Mouse (Mus musculus): Measurements from ENCODE around the gene Erbb4.

DNA sequence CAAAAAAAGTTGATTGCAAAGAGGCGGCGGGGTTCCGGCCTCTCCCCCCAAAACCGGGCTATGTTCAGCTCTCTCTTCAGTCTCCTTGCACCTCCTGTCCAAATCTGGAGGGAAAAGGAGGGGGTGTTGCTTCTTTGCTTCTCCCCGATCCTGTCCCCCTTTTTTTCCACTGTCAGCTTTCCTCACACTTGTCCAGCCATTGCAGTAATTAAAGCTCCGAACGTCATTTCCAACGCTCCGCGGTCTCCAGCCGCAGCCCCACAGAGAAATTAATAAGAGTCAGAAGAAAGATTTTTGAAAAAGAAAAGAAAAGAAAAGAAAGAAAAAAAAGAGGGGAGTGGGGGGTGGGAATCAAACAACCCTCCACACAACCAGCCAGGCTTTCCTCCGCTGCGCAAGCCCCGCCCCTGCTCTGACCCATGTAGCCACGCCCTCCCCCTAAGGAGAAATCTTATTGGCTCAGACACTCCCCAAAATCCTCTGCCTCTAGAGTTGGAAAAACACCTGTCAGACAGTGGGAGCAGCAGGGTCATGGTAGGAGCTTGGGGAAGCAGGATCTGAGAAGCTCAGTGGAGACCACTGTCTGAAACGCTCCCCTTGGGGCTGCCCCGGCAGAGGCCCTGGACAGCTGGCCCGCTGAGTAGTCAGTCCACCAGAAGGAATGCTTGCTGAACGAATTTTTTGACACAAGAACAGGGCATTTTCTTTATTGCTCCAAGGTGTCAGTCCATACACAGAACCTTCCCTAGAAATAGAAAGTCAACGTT is 483 bp upstream of the Erbb4 start:
- TF ChIP-seq CTCF (IDR thresholded peaks at IDR 0.05), result no peak
- no peak for TF ChIP-seq EP300 (IDR thresholded peaks at IDR 0.05)

Data from lung, postnatal 0 days (tissue).